Mouse (Mus musculus) T-helper 17 cell (primary cell): ENCODE measurements around the gene Cluh.

ENCODE experiments used
- in situ Hi-C, 2 experiments: fragments of 300-600 bp; cut with MboI, MseI; formaldehyde crosslinking; loops; 1 replicate in 1 of 2; 2 replicates in 1 of 2; pipeline ENCODE4 v1.15.1; 2025; ENCODE audit warnings: high pct_unique_total_duplicates in 2 of 2

Cluh gene

GRCm38 (mm10) chr11:74672901-74673513 is 23.7 kb downstream of the Cluh start:
- in situ Hi-C loops = no loop called here

DNA sequence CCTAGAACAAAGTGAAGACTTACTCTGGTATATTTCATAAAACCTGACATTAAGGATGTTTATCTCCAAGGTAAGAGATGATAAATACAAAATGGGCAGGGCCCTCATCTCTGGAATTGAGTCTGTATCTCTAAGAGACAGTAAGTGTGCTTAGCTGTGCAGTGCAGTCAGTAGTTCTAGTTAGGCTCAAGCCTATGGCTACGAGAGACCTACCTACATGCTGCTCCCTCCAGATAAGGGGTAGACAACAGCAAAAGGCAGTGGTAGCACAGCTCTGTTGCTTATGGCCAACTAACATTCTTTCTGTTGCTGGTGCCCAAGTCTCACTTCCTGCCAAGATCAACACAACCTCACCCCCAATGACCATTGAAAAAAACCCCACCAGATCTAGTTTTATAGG is 24.3 kb downstream of the Cluh start:
- in situ Hi-C loops = no loop called here

DNA sequence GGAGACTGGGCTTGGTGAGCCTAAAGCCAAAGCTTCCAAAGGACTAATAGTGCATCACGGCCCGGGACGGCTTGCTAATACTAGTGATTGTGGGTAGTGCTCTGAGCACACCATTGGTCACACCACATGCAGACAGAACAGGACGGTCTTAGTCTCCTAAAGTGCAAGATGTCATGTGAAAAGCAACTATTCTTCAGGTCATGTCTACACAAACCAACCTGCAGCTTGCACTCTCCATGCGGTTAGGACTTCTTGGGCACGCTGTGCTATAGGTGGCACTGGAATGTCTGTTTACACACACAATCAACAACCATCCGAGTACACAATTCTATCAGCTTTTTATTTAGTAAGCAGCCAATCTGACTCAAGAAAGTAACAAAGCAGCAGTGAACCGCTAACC is 25.4 kb downstream of the Cluh start:
- in situ Hi-C loops = no loop called here

DNA sequence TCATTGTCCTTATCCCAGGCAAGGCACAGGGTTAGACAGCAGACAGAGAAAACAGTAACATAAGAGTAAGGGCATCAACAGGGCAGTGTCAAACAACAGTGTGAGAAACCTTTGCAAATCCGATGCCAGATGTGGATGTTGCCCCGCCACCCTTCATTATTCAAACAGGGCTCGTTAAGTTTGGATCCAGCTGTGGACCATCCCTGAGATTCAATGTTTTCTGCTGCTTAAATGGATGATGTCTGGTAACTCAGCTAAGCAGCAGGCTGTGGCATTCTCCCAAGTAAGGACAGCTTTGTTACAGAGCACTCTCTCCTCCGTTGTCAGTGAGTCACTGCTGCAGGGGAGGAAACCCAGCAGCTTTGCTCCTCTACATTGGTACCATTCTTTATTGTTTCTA is 25.9 kb downstream of the Cluh start:
- in situ Hi-C loops = no loop called here

DNA sequence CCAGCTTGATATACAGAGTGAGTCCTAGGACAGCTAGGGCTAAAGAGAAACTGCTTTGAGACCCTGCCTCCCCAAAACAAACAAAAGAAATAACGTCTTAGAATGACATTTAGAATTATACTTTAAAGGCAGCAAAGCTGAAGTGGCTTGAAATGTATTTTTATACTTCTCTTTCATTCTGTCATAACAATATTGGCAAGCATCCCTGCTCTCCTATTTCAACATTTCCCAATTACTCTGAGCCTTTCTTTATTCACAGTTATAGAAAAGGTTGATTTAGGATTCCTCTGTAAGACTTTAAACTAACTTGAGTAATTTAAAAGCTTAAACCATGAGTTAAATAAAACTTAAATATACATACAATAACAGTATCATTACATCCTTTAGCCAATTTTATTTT is 42.9 kb downstream of the Cluh start:
- in situ Hi-C loops = loop anchor here in 1 of 2 experiments (5.0 kb wide), 1 partner anchor 85 kb away; no protein-coding TSS in a partner anchor

GRCm38 (mm10) chr11:74699505-74699904 is 50.2 kb downstream of the Cluh start:
- in situ Hi-C loops = no loop called here

DNA sequence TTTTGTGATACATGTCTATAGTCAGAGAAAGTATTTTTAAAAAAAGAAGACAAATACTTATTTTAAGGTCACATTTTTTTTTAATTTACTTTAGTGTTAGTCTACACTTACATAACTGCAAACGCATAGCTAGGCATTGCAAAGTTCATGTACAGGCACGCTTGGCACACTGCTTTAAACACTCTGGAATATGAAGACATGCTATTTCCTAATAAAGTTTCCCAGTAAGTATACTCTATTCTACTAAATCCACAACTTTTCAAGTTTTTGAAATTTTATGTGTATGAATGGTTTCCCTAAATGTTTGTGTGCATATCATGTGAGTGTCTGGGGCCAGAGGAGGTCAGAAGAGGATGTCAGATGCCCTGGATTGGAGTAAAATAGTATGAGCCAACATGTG is 54.8 kb downstream of the Cluh start:
- in situ Hi-C loops = no loop called here

DNA sequence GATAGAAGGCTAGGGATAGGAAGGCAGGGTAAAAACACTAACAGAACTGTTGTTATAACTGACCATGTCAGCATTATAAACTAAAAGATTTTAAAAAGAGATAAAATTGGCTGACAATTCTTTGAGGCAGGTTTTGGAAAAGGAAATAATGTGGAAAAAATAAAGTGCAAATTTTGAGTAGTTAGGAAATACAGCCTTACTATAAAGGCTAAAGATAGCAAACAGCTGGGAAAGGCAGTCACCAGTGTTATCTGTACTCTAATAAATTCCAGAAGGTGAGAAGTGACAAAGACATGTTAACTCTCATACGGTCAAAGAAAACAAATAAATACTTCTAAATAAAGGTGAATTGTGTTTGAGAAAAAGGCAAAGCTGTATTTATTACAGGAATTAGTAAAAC is 59.5 kb downstream of the Cluh start:
- in situ Hi-C loops = no loop called here

GRCm38 (mm10) chr11:74710671-74711070 is 61.4 kb downstream of the Cluh start:
- in situ Hi-C loops = no loop called here

DNA sequence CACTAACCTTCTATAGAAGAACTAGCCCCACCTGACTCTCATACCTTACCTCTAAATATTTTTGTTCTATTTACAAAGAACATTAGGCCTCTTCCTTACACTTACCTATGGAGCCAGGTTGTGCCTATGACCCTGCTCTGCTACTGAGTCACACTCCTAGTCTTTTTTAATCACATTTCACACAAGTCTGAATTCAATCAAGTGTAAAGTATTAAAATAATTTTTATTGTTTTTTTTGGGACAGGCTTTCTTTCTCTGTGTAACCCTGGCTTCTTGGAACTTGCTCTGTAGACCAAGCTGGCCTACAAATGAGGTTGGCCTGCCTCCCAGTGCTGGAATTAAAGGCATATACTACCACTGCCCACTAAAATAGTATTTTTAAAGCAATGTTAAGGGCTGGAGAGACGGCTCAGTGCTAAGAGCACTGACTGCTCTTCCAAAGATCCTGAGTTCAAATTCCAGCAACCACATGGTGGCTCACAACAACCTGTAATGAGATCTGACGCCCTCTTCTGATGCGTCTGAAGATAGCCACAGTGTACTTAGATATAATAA is 66.8 kb downstream of the Cluh start:
- in situ Hi-C loops = no loop called here
